Mouse (Mus musculus) limb, embryonic 10.5 days (tissue): ENCODE data around the gene Ush2a. TPM values are rescaled to one million over a fixed set of nuclear protein-coding genes. Genes with fewer than 3 reads are reported as not detected.
A peak's percentile ranks its signal among the peaks of the same experiment; 100 is the strongest.

Source experiments
- DNase-seq: peaks from one replicate; pipeline ENCODE4 v3.0.0-alpha.2; 2017; ENCODE audit warnings: low spot score
- H3K27ac ChIP-seq: fragments of 300-500 bp; sonication (generic); 2 replicates; pipeline ENCODE4 v1.5.1; 2016; ENCODE audit warnings: mild to moderate bottlenecking
- H3K27me3 ChIP-seq: fragments of 300-500 bp; sonication (generic); 2 replicates; pipeline ENCODE4 v1.6.1; 2016; ENCODE audit warnings: low read depth, mild to moderate bottlenecking; ENCODE audit not compliant: poor library complexity, severe bottlenecking
- H3K36me3 ChIP-seq: fragments of 300-500 bp; sonication (generic); 2 replicates; pipeline ENCODE4 v1.6.1; 2016; ENCODE audit warnings: mild to moderate bottlenecking, moderate library complexity
- H3K4me1 ChIP-seq: fragments of 300-500 bp; sonication (generic); 2 replicates; pipeline ENCODE4 v1.6.1; 2016
- H3K4me3 ChIP-seq: fragments of 300-500 bp; sonication (generic); 2 replicates; pipeline ENCODE4 v1.5.1; 2016; ENCODE audit warnings: mild to moderate bottlenecking, moderate library complexity
- H3K9me3 ChIP-seq: fragments of 300-500 bp; sonication (generic); replicated peaks from 2 replicates; pipeline ENCODE4 v1.6.1; 2016; ENCODE audit warnings: mild to moderate bottlenecking
- WGBS: fragments of 180-500 bp; shearing (Covaris S2); methylation state at CpG from one replicate; pipeline ENCODE4 v1.1.7; 2016; 5-methylcytosine and 5-hydroxymethylcytosine counted together
- polyA plus RNA-seq: library from polyadenylated mRNA; unstranded; fragments of >200 nt; fragmentation: Nextera tagmentation; extraction: Ambion mirVana; gene quantifications from 2 replicates; pipeline ENCODE4 v1.2.1, GENCODE M21; 2016

Ush2a gene
- polyA plus RNA-seq, 1 experiment from 2014 or later: 0.03 TPM

DNA sequence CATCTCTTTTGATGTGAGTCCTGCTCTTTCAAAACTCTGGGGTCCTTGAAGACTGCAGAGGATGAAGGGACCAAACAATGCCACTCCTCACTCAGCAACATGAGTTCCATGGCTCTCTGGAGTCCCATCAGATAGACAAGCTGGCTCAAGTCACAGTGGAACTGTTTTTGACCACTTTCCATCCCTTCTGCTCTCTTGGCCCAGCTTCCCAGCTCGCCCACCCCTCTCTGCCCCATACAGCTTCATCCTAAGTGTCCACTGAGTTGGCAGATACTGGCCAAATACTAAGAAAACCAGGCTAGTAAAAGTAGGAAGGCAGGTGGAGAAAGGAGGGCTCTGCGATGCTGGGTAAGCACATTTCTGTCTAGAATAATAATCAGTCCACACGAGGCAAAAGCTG lies 265.6 kb downstream of the Ush2a start:
- 90% methylated on average over 3 of the region's 3 CpGs for WGBS
- Histone ChIP-seq H3K4me3 (no peak overlapping the region), H3K4me1 (no peaks in the 10 kb centered on the region), H3K27me3 (no peaks in the 10 kb centered on the region), H3K27ac (no peak overlapping the region), H3K36me3 (no peaks in the 10 kb centered on the region), H3K9me3 (no peaks in the 10 kb centered on the region)
- peak; percentile 17 for DNase-seq

- DNase-seq: no peak
- WGBS: 85% methylated on average over 6 of the region's 6 CpGs
Measured at GRCm38 (mm10) chr1:188529606-188530131, 267.8 kb downstream of the Ush2a start.

DNA sequence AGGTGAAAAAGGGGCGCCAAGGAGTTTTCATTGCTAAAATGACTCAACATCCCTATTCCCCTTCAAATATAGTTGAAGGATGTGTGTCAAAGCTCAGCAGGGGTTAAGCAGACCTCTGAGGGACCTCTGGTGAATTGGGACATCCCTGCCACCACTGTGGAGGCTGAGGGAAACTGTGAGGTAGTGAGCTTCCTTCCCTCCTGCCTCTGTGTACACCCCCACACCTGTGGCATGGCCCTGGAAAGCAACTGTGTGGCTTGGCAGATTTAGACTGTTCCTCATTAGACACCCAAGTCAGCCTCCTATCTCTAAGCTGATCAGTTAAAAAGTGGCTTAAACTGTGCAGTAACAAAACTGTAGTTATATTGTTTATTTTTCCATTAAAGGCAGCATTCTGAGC lies 275.2 kb downstream of the Ush2a start:
- no peaks in the 10 kb centered on the region for H3K36me3 ChIP-seq
- DNase-seq: peak; percentile 4
- WGBS: 72% methylated on average over 1 of the region's 1 CpGs
- no peaks in the 10 kb centered on the region for H3K27me3 ChIP-seq
- no peak overlapping the region for H3K4me3 ChIP-seq
- H3K9me3 ChIP-seq: no peaks in the 10 kb centered on the region
- H3K27ac ChIP-seq: no peak overlapping the region
- no peaks in the 10 kb centered on the region for H3K4me1 ChIP-seq

More at GRCm38 (mm10) chr1:188529606-188530131, 267.8 kb downstream of the Ush2a start:
- Histone ChIP-seq H3K27me3 (no peaks in the 10 kb centered on the region), H3K27ac (no peak overlapping the region), H3K36me3 (no peaks in the 10 kb centered on the region), H3K9me3 (no peaks in the 10 kb centered on the region), H3K4me3 (no peak overlapping the region), H3K4me1 (no peaks in the 10 kb centered on the region)

DNA sequence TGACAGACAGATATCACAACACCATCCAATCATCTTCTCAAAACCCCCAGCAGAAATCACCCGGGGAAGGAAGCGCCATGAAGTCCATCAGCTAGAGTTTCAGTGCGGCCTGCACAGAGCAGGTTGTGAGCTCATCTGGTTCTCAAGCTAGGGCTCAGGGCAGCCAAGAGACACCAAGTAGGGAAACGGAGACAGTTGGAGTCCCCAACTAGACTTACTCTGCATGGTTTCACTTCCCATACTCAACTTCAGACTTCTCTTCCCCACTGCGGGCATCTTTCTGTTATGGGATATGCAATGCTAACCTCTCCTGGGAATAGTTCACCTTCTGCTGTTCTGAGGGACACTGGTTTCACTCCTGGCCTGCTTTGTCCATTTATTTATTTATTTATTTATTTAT lies 277.8 kb downstream of the Ush2a start:
- Histone ChIP-seq H3K4me1 (no peaks in the 10 kb centered on the region), H3K27me3 (no peaks in the 10 kb centered on the region), H3K9me3 (no peaks in the 10 kb centered on the region), H3K4me3 (no peak overlapping the region), H3K27ac (no peak overlapping the region), H3K36me3 (no peaks in the 10 kb centered on the region)
- 93% methylated on average over 5 of the region's 5 CpGs for WGBS
- peak; percentile 10 for DNase-seq

DNA sequence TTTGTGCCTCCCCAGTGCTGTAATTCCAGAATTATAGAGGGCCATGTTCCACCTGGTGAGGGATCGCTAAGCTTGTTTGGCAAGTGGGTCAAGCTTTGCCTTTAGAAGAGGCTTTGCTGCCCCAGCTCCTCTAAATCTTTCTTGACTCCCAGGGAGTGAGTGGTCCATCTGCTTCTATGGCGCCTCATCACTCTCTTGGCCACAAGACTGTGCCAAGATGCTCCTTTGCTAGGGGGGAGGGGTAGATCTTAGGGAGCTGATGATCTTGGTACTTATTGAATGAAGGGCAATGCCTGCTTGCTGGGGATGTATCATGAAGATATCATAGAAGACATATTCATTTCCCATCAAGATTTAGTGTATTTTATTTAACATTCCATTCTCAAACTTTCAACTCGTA lies 279.7 kb downstream of the Ush2a start:
- 94% methylated on average over 3 of the region's 3 CpGs for WGBS
- no peaks in the 10 kb centered on the region for H3K36me3 ChIP-seq
- H3K4me3 ChIP-seq: no peak overlapping the region
- peak; percentile 3 for DNase-seq
- H3K27ac ChIP-seq: no peak overlapping the region
- no peaks in the 10 kb centered on the region for H3K4me1 ChIP-seq
- H3K27me3 ChIP-seq: no peaks in the 10 kb centered on the region
- no peaks in the 10 kb centered on the region for H3K9me3 ChIP-seq

- H3K27me3 ChIP-seq: peaks cover 5% of the 10 kb centered on the region; the same call in 1 of the 2 replicates
- WGBS: 26% methylated on average over 1 of the region's 1 CpGs
- H3K27ac ChIP-seq: no peak overlapping the region
- H3K4me1 ChIP-seq: no peaks in the 10 kb centered on the region
- DNase-seq: no peak
- no peaks in the 10 kb centered on the region for H3K9me3 ChIP-seq
- H3K4me3 ChIP-seq: no peak overlapping the region
- H3K36me3 ChIP-seq: no peaks in the 10 kb centered on the region
Measured at GRCm38 (mm10) chr1:188543364-188543763, 281.5 kb downstream of the Ush2a start.

DNA sequence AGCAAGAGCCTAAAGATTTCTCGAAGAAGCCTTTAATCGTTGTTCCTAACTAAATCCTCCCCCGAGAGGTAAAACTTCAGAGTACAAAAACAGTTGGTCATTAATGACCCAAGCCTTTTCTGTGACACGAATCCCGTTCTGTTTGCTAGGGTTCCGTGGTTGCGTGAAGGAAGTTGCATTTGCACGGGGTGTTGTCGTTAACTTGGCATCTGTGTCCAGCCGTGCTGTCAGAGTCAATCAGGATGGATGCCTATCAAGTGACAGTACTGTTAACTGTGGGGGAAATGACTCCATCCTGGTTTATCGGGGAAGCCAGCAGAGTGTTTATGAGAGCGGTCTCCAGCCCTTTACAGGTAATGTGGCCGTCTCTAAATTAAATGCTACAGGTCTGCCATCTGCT lies 287.9 kb downstream of the Ush2a start:
- Histone ChIP-seq H3K36me3 (no peaks in the 10 kb centered on the region), H3K27ac (no peak overlapping the region), H3K4me1 (peaks cover 19% of the 10 kb centered on the region), H3K9me3 (no peaks in the 10 kb centered on the region), H3K4me3 (no peak overlapping the region), H3K27me3 (peaks cover 5% of the 10 kb centered on the region; the same call in 1 of the 2 replicates)
- peak; percentile 44 for DNase-seq
- WGBS: 53% methylated on average over 13 of the region's 13 CpGs

DNA sequence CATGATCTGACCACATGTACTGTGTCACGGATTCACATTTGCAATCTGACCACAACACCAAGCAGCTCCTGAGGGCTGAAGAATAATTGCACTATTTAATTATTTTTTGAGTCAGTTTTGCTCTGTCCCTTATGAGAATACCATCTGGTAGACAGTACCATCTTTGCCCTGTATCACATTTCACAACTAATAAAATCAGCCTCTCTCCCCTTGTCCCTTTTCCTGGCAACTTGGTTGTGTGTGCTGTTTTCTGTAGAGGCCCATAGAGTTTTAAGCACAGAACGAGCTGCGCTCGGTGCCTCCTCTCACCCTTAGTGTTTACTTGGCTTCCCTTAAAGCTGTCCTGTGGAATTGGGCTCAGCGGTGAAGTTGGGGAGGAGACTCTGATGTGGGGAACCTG lies 290.0 kb downstream of the Ush2a start:
- no peak for DNase-seq
- H3K4me1 ChIP-seq: peaks cover 19% of the 10 kb centered on the region
- no peaks in the 10 kb centered on the region for H3K9me3 ChIP-seq
- no peak overlapping the region for H3K27ac ChIP-seq
- WGBS: 69% methylated on average over 5 of the region's 5 CpGs
- H3K27me3 ChIP-seq: peaks cover 5% of the 10 kb centered on the region; the same call in 1 of the 2 replicates
- H3K4me3 ChIP-seq: no peak overlapping the region
- no peaks in the 10 kb centered on the region for H3K36me3 ChIP-seq

DNA sequence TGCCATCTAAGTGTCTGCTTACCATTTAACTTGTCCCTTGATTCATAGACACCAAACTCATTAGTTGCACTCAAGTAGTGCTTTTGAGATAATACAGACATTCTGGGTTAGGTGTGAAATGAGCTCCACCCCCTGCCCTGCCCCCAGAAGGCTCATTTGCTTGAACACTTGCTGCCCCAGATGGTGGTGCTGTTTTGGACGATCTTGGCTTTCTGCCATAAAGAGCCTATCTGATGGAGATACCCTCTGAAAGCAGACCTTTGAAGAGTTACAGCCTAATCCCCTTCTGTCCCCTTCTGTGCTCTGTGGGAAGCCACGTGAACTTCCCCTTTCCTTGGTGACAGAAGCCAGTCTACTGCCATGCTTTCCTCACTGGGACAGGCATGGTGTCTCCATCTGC lies 297.1 kb downstream of the Ush2a start:
- no peak for DNase-seq
- Histone ChIP-seq H3K27ac (no peak overlapping the region), H3K27me3 (no peaks in the 10 kb centered on the region), H3K4me1 (peaks cover 9% of the 10 kb centered on the region), H3K9me3 (no peaks in the 10 kb centered on the region), H3K36me3 (no peaks in the 10 kb centered on the region), H3K4me3 (no peak overlapping the region)
- 14% methylated on average over 2 of the region's 2 CpGs for WGBS

GRCm38 (mm10) chr1:188566229-188566628 lies 304.4 kb downstream of the Ush2a start:
- no peak overlapping the region for H3K4me3 ChIP-seq
- no peaks in the 10 kb centered on the region for H3K9me3 ChIP-seq
- H3K27ac ChIP-seq: no peak overlapping the region
- H3K4me1 ChIP-seq: no peaks in the 10 kb centered on the region
- DNase-seq: no peak
- 90% methylated on average over 5 of the region's 5 CpGs for WGBS
- no peaks in the 10 kb centered on the region for H3K27me3 ChIP-seq
- no peaks in the 10 kb centered on the region for H3K36me3 ChIP-seq

DNA sequence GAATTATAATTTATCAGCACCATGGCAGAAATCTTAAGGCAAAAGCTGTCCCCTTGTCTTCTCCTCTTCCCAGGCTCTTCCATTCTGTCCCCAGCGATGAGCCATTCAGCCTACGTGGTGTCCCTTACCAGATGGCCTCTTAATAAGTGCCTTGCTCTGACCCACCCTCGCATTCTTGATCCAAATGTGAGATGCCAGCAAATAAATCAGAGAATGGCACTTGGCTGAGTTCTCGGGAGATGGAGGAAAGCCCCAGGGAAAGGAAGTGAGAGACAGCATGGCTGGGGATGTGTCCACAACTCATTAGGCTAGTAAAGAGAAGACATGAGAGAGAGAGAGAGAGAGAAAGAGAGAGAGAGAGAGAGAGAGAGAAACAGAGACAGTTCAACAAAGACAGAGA lies 305.7 kb downstream of the Ush2a start:
- no peak for DNase-seq
- H3K27me3 ChIP-seq: no peaks in the 10 kb centered on the region
- H3K9me3 ChIP-seq: no peaks in the 10 kb centered on the region
- no peak overlapping the region for H3K4me3 ChIP-seq
- 67% methylated on average over 4 of the region's 4 CpGs for WGBS
- H3K27ac ChIP-seq: no peak overlapping the region
- no peaks in the 10 kb centered on the region for H3K36me3 ChIP-seq
- no peaks in the 10 kb centered on the region for H3K4me1 ChIP-seq

DNA sequence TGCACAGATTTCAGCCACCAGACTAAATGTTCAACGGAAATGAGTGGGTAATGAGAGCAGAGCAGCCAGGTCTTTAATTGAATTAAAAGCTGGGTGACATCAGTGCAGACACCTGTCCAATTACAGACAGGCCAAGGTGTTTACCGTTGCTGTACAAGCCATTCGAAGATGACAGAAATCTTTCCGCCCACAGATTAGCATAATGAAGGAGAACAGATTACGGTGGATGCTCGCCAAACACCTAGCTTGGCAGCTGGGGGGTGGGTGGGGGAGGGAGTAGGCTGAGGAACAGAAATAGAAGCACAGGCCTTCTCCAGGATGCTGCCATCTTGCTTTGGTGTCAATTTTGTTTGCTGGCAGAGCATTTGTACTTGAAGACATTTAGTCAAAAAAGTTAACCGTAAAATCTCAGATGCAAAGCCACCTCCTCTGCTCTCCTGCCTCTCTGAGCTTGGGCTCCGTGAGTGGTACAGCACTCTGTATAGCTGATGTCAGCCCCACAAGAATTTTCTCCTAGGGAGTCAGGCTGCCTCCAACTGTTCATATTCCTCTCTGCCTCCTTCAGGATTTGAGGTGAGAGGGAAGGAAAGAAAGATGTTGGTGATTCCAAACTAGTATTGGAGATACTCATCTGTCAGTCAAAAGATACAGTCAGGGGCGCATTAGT lies 306.6 kb downstream of the Ush2a start:
- Histone ChIP-seq H3K27me3 (no peaks in the 10 kb centered on the region), H3K36me3 (no peaks in the 10 kb centered on the region), H3K4me3 (no peak overlapping the region), H3K4me1 (no peaks in the 10 kb centered on the region), H3K9me3 (no peaks in the 10 kb centered on the region), H3K27ac (no peak overlapping the region)
- DNase-seq: no peak
- 88% methylated on average over 9 of the region's 9 CpGs for WGBS

DNA sequence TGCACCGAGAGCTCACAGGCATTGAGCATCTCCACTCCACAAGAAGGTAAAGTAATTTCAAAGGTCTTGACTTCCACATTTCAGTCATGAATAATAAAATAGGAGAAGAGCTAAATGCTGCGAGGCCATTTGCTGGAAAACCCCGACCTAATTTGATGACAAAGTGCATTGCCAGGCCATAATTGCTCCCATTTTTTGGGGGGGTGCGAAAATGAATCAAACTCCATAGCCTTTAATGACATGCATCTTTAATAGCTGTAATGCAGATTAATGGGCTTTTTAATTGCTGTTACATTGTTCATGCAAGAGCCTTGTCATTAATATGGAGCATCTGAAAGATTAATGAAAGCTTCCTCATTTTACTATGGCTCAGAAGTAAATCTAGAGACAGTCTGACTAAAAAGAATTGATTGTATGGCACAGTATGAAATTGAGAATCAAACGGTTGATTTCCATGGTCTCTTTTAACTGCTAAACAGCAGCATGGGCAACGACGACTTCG lies 314.5 kb downstream of the Ush2a start:
- H3K27me3 ChIP-seq: no peaks in the 10 kb centered on the region
- no peaks in the 10 kb centered on the region for H3K36me3 ChIP-seq
- DNase-seq: no peak
- no peaks in the 10 kb centered on the region for H3K9me3 ChIP-seq
- 81% methylated on average over 8 of the region's 8 CpGs for WGBS
- no peak overlapping the region for H3K4me3 ChIP-seq
- no peak overlapping the region for H3K27ac ChIP-seq
- peaks cover 1% of the 10 kb centered on the region; the same call in 1 of the 2 replicates for H3K4me1 ChIP-seq
